Mouse (Mus musculus) stomach, postnatal 0 days (tissue): ENCODE data around the gene Casc1. TPM values are rescaled to one million over a fixed set of nuclear protein-coding genes. Genes with fewer than 3 reads are reported as not detected.

Experiments
- ATAC-seq: fragments of 200-750 bp; cut with Nextera tagmentation; 2 replicates; pipeline ENCODE4 v1.8.0; 2017; ENCODE audit not compliant: low FRiP score, low TSS enrichment
- DNase-seq: peaks from one replicate; pipeline ENCODE4 v3.0.0-alpha.2; 2016; ENCODE audit warnings: low spot score
- H3K27ac ChIP-seq: fragments of 300-500 bp; sonication (generic); replicated peaks from 2 replicates; pipeline ENCODE4 v1.5.1; 2014; ENCODE audit warnings: mild to moderate bottlenecking, control low read depth
- H3K27me3 ChIP-seq: fragments of 300-500 bp; sonication (generic); 2 replicates; pipeline ENCODE4 v1.6.1; 2014; ENCODE audit warnings: low read length; ENCODE audit not compliant: control insufficient read depth, insufficient read depth
- H3K36me3 ChIP-seq: fragments of 300-500 bp; sonication (generic); 2 replicates; pipeline ENCODE4 v1.6.1; 2014; ENCODE audit warnings: low read length, mixed read lengths; ENCODE audit not compliant: control insufficient read depth, insufficient read depth
- H3K4me1 ChIP-seq: fragments of 300-500 bp; sonication (generic); replicated peaks from 2 replicates; pipeline ENCODE4 v1.6.1; 2014; ENCODE audit warnings: antibody characterized with exemption; ENCODE audit not compliant: control insufficient read depth, insufficient read depth
- H3K4me2 ChIP-seq: fragments of 300-500 bp; sonication (generic); replicated peaks from 2 replicates; pipeline ENCODE4 v1.6.1; 2014; ENCODE audit warnings: low read depth, mild to moderate bottlenecking, control low read depth, moderate library complexity
- H3K4me3 ChIP-seq: fragments of 300-500 bp; sonication (generic); 2 replicates; pipeline ENCODE4 v1.5.1; 2014; ENCODE audit warnings: low read depth, low read length, control low read depth
- H3K9ac ChIP-seq: fragments of 300-500 bp; sonication (generic); 2 replicates; pipeline ENCODE4 v1.6.1; 2014; ENCODE audit warnings: mild to moderate bottlenecking, low read length, control low read depth, mixed read lengths
- H3K9me3 ChIP-seq: fragments of 300-500 bp; sonication (generic); 2 replicates; pipeline ENCODE4 v1.6.1; 2016; ENCODE audit warnings: low read length; ENCODE audit not compliant: control insufficient read depth
- CTCF ChIP-seq: IDR thresholded peaks from 2 replicates; pipeline ENCODE4 v1.5.1; 2016; ENCODE audit warnings: antibody characterized with exemption, low read depth, mild to moderate bottlenecking, moderate library complexity
- EP300 ChIP-seq: optimal IDR thresholded peaks from 2 replicates; pipeline ENCODE3; 2016; ENCODE audit warnings: antibody characterized with exemption
- WGBS: fragments of 180-500 bp; shearing (Covaris S2); extraction: QIAGEN DNeasy Blood & Tissue Kit; methylation state at CpG from one replicate; pipeline ENCODE4 v1.1.7; 2014; 5-methylcytosine and 5-hydroxymethylcytosine counted together
- polyA plus RNA-seq: library from polyadenylated mRNA; unstranded; fragments of >200 nt; fragmentation: Nextera tagmentation; extraction: Ambion mirVana; gene quantifications from 2 replicates; pipeline ENCODE4 v1.2.1, GENCODE M21; 2015

Gene Casc1
- polyA plus RNA-seq, 1 experiment from 2014 or later = 0.16 TPM

GRCm38 (mm10) chr6:145131991-145132390 is 78.8 kb downstream of the Casc1 start:
- no peak for ATAC-seq
- no peak overlapping the region for H3K4me3 ChIP-seq
- WGBS = 68% methylated on average over 5 of the region's 5 CpGs
- no peaks in the 10 kb centered on the region for H3K27me3 ChIP-seq
- no peaks in the 10 kb centered on the region for H3K4me1 ChIP-seq
- no peak overlapping the region for H3K9ac ChIP-seq
- TF ChIP-seq EP300 = no peak
- no peak for TF ChIP-seq CTCF
- H3K36me3 ChIP-seq = no peaks in the 10 kb centered on the region
- no peaks in the 10 kb centered on the region for H3K9me3 ChIP-seq
- no peak for DNase-seq
- no peak overlapping the region for H3K4me2 ChIP-seq
- H3K27ac ChIP-seq = no peak overlapping the region

- TF ChIP-seq EP300 (no peak), CTCF (no peak)
- 69% methylated on average over 4 of the region's 4 CpGs for WGBS
- ATAC-seq = no peak
Measured at GRCm38 (mm10) chr6:145129563-145129962, 81.2 kb downstream of the Casc1 start.

GRCm38 (mm10) chr6:145127652-145128051 is 83.2 kb downstream of the Casc1 start:
- TF ChIP-seq CTCF (peak; percentile 34), EP300 (no peak)
- no peaks in the 10 kb centered on the region for H3K4me1 ChIP-seq
- no peaks in the 10 kb centered on the region for H3K27me3 ChIP-seq
- DNase-seq (no peak), ATAC-seq (no peak)
- H3K4me2 ChIP-seq = no peak overlapping the region
- H3K9me3 ChIP-seq = no peaks in the 10 kb centered on the region
- no peak overlapping the region for H3K4me3 ChIP-seq
- H3K9ac ChIP-seq = no peak overlapping the region
- H3K27ac ChIP-seq = no peak overlapping the region
- no peaks in the 10 kb centered on the region for H3K36me3 ChIP-seq
- 97% methylated on average over 3 of the region's 3 CpGs for WGBS

More at GRCm38 (mm10) chr6:145129563-145129962, 81.2 kb downstream of the Casc1 start:
- Histone ChIP-seq H3K9me3 (no peaks in the 10 kb centered on the region), H3K4me2 (no peak overlapping the region), H3K27ac (no peak overlapping the region), H3K36me3 (no peaks in the 10 kb centered on the region), H3K4me3 (no peak overlapping the region), H3K9ac (no peak overlapping the region), H3K27me3 (no peaks in the 10 kb centered on the region), H3K4me1 (no peaks in the 10 kb centered on the region)
- no peak for DNase-seq

- no peak overlapping the region for H3K4me2 ChIP-seq
- WGBS = 46% methylated on average over 7 of the region's 7 CpGs
- no peaks in the 10 kb centered on the region for H3K27me3 ChIP-seq
- H3K9me3 ChIP-seq = no peaks in the 10 kb centered on the region
- no peak overlapping the region for H3K9ac ChIP-seq
- no peak overlapping the region for H3K4me3 ChIP-seq
- ATAC-seq = no peak
- TF ChIP-seq EP300 (no peak), CTCF (no peak)
- no peak for DNase-seq
- H3K27ac ChIP-seq = no peak overlapping the region
- no peaks in the 10 kb centered on the region for H3K36me3 ChIP-seq
- H3K4me1 ChIP-seq = no peaks in the 10 kb centered on the region
Measured at GRCm38 (mm10) chr6:145125591-145126113, 85.2 kb downstream of the Casc1 start.

Other genes starting within 250 kb of the Casc1 start
- 6.3 and 7.4 TPM in 2 replicates for gene Bcat1, start 134.8 kb downstream of the Casc1 start, polyA plus RNA-seq
- gene Lrmp, start 95.4 kb downstream of the Casc1 start, polyA plus RNA-seq = 15.2 and 17.6 TPM in 2 replicates
- gene Etfrf1, start 129 bp upstream of the Casc1 start, polyA plus RNA-seq = 35.1 and 37.8 TPM in 2 replicates
- 59.2 and 67.2 TPM in 2 replicates for gene Kras, start 39.2 kb upstream of the Casc1 start, polyA plus RNA-seq